Mouse (Mus musculus) hindbrain, embryonic 10.5 days (tissue): ENCODE data around the gene Gm28048. TPM values are rescaled to one million over a fixed set of nuclear protein-coding genes. Genes with fewer than 3 reads are reported as not detected.

ENCODE experiments used
- DNase-seq: peaks from one replicate; pipeline ENCODE4 v3.0.0-alpha.2; 2017; ENCODE audit warnings: low spot score
- H3K27ac ChIP-seq: fragments of 300-500 bp; sonication (generic); 2 replicates; pipeline ENCODE4 v1.5.1; 2016; ENCODE audit warnings: mild to moderate bottlenecking, moderate library complexity
- H3K27me3 ChIP-seq: fragments of 300-500 bp; sonication (generic); 2 replicates; pipeline ENCODE4 v1.6.1; 2016; ENCODE audit warnings: mild to moderate bottlenecking; ENCODE audit not compliant: poor library complexity, insufficient read depth, severe bottlenecking
- H3K36me3 ChIP-seq: fragments of 300-500 bp; sonication (generic); 2 replicates; pipeline ENCODE4 v1.6.1; 2016; ENCODE audit warnings: mild to moderate bottlenecking, moderate library complexity
- H3K4me1 ChIP-seq: fragments of 300-500 bp; sonication (generic); replicated peaks from 2 replicates; pipeline ENCODE4 v1.6.1; 2016; ENCODE audit warnings: mild to moderate bottlenecking
- H3K4me3 ChIP-seq: fragments of 300-500 bp; sonication (generic); 2 replicates; pipeline ENCODE4 v1.5.1; 2016; ENCODE audit warnings: mild to moderate bottlenecking, moderate library complexity
- H3K9me3 ChIP-seq: fragments of 300-500 bp; sonication (generic); 2 replicates; pipeline ENCODE4 v1.6.1; 2016; ENCODE audit warnings: mild to moderate bottlenecking, moderate library complexity
- WGBS: fragments of 180-500 bp; shearing (Covaris S2); methylation state at CpG from one replicate; pipeline ENCODE4 v1.1.7; 2016; 5-methylcytosine and 5-hydroxymethylcytosine counted together
- polyA plus RNA-seq: library from polyadenylated mRNA; unstranded; fragments of >200 nt; fragmentation: Nextera tagmentation; extraction: Ambion mirVana; gene quantifications from 2 replicates; pipeline ENCODE4 v1.2.1, GENCODE M21; 2016

Gm28048 gene
- polyA plus RNA-seq, 1 experiment from 2014 or later: 3.3 TPM

GRCm38 (mm10) chr11:22892466-22892865, 89.4 kb downstream of the Gm28048 start:
- Histone ChIP-seq H3K9me3 (no peaks in the 10 kb centered on the region), H3K4me1 (no peaks in the 10 kb centered on the region), H3K36me3 (no peaks in the 10 kb centered on the region), H3K4me3 (no peak overlapping the region), H3K27ac (no peak overlapping the region), H3K27me3 (no peaks in the 10 kb centered on the region)
- WGBS: 74% methylated on average over 6 of the region's 6 CpGs
- no peak for DNase-seq

GRCm38 (mm10) chr11:22891876-22892275, 90.0 kb downstream of the Gm28048 start:
- no peak for DNase-seq
- Histone ChIP-seq H3K36me3 (no peaks in the 10 kb centered on the region), H3K27ac (no peak overlapping the region), H3K27me3 (no peaks in the 10 kb centered on the region), H3K4me1 (no peaks in the 10 kb centered on the region), H3K9me3 (no peaks in the 10 kb centered on the region), H3K4me3 (no peak overlapping the region)
- WGBS: 86% methylated on average over 7 of the region's 7 CpGs

- no peaks in the 10 kb centered on the region for H3K4me1 ChIP-seq
- H3K9me3 ChIP-seq: no peaks in the 10 kb centered on the region
- DNase-seq: no peak
- no peaks in the 10 kb centered on the region for H3K36me3 ChIP-seq
- no peaks in the 10 kb centered on the region for H3K27me3 ChIP-seq
- H3K4me3 ChIP-seq: no peak overlapping the region
- 83% methylated on average over 9 of the region's 9 CpGs for WGBS
- no peak overlapping the region for H3K27ac ChIP-seq
Observed at GRCm38 (mm10) chr11:22891242-22891641, 90.6 kb downstream of the Gm28048 start.

GRCm38 (mm10) chr11:22889224-22889623, 92.7 kb downstream of the Gm28048 start:
- WGBS: 91% methylated on average over 3 of the region's 3 CpGs
- Histone ChIP-seq H3K4me3 (no peak overlapping the region), H3K9me3 (no peaks in the 10 kb centered on the region), H3K4me1 (no peaks in the 10 kb centered on the region), H3K27ac (no peak overlapping the region), H3K36me3 (no peaks in the 10 kb centered on the region), H3K27me3 (no peaks in the 10 kb centered on the region)
- DNase-seq: no peak

GRCm38 (mm10) chr11:22886991-22887390, 94.9 kb downstream of the Gm28048 start:
- Histone ChIP-seq H3K27me3 (no peaks in the 10 kb centered on the region), H3K4me1 (no peaks in the 10 kb centered on the region), H3K36me3 (no peaks in the 10 kb centered on the region), H3K9me3 (no peaks in the 10 kb centered on the region), H3K27ac (no peak overlapping the region), H3K4me3 (no peak overlapping the region)
- DNase-seq: no peak
- 91% methylated on average over 4 of the region's 4 CpGs for WGBS

GRCm38 (mm10) chr11:22885350-22885749, 96.5 kb downstream of the Gm28048 start:
- H3K4me3 ChIP-seq: no peak overlapping the region
- H3K36me3 ChIP-seq: no peaks in the 10 kb centered on the region
- H3K4me1 ChIP-seq: no peaks in the 10 kb centered on the region
- no peak for DNase-seq
- H3K9me3 ChIP-seq: no peaks in the 10 kb centered on the region
- WGBS: 94% methylated on average over 1 of the region's 1 CpGs
- no peaks in the 10 kb centered on the region for H3K27me3 ChIP-seq
- no peak overlapping the region for H3K27ac ChIP-seq

GRCm38 (mm10) chr11:22883676-22884075, 98.2 kb downstream of the Gm28048 start:
- H3K27me3 ChIP-seq: no peaks in the 10 kb centered on the region
- no peaks in the 10 kb centered on the region for H3K4me1 ChIP-seq
- H3K4me3 ChIP-seq: no peak overlapping the region
- H3K36me3 ChIP-seq: no peaks in the 10 kb centered on the region
- WGBS: 85% methylated on average over 2 of the region's 2 CpGs
- no peak overlapping the region for H3K27ac ChIP-seq
- DNase-seq: no peak
- H3K9me3 ChIP-seq: no peaks in the 10 kb centered on the region

- no peak overlapping the region for H3K27ac ChIP-seq
- no peaks in the 10 kb centered on the region for H3K36me3 ChIP-seq
Observed at GRCm38 (mm10) chr11:22882926-22883325, 99.0 kb downstream of the Gm28048 start.

GRCm38 (mm10) chr11:22880383-22881172, 101.3 kb downstream of the Gm28048 start:
- Histone ChIP-seq H3K27me3 (no peaks in the 10 kb centered on the region), H3K4me1 (no peaks in the 10 kb centered on the region), H3K36me3 (no peaks in the 10 kb centered on the region), H3K27ac (no peak overlapping the region), H3K9me3 (no peaks in the 10 kb centered on the region), H3K4me3 (no peak overlapping the region)
- 73% methylated on average over 3 of the region's 3 CpGs for WGBS
- DNase-seq: no peak

More at GRCm38 (mm10) chr11:22882926-22883325, 99.0 kb downstream of the Gm28048 start:
- no peaks in the 10 kb centered on the region for H3K9me3 ChIP-seq
- no peaks in the 10 kb centered on the region for H3K4me1 ChIP-seq
- no peaks in the 10 kb centered on the region for H3K27me3 ChIP-seq
- DNase-seq: no peak
- H3K4me3 ChIP-seq: no peak overlapping the region

GRCm38 (mm10) chr11:22879645-22880044, 102.2 kb downstream of the Gm28048 start:
- no peak overlapping the region for H3K27ac ChIP-seq
- 87% methylated on average over 4 of the region's 4 CpGs for WGBS
- no peak overlapping the region for H3K4me3 ChIP-seq
- no peaks in the 10 kb centered on the region for H3K36me3 ChIP-seq
- DNase-seq: no peak
- H3K27me3 ChIP-seq: no peaks in the 10 kb centered on the region
- no peaks in the 10 kb centered on the region for H3K9me3 ChIP-seq
- 0 out of 2 replicates have a peak, but pooled peaks cover 3% of the 10 kb centered on the region for H3K4me1 ChIP-seq

GRCm38 (mm10) chr11:22876680-22877330, 105.1 kb downstream of the Gm28048 start:
- no peaks in the 10 kb centered on the region for H3K9me3 ChIP-seq
- 92% methylated on average over 3 of the region's 3 CpGs for WGBS
- H3K4me3 ChIP-seq: no peak overlapping the region
- H3K27me3 ChIP-seq: no peaks in the 10 kb centered on the region
- no peak for DNase-seq
- 0 out of 2 replicates have a peak, but pooled peaks cover 6% of the 10 kb centered on the region for H3K4me1 ChIP-seq
- H3K36me3 ChIP-seq: no peaks in the 10 kb centered on the region
- no peak overlapping the region for H3K27ac ChIP-seq

- DNase-seq: no peak
- H3K4me1 ChIP-seq: 0 out of 2 replicates have a peak, but pooled peaks cover 6% of the 10 kb centered on the region
- no peak overlapping the region for H3K27ac ChIP-seq
- H3K27me3 ChIP-seq: no peaks in the 10 kb centered on the region
- H3K36me3 ChIP-seq: no peaks in the 10 kb centered on the region
- WGBS: 75% methylated on average over 4 of the region's 4 CpGs
- H3K4me3 ChIP-seq: no peak overlapping the region
- no peaks in the 10 kb centered on the region for H3K9me3 ChIP-seq
Observed at GRCm38 (mm10) chr11:22875279-22875678, 106.6 kb downstream of the Gm28048 start.

GRCm38 (mm10) chr11:22874747-22875146, 107.1 kb downstream of the Gm28048 start:
- Histone ChIP-seq H3K4me1 (0 out of 2 replicates have a peak, but pooled peaks cover 6% of the 10 kb centered on the region), H3K36me3 (no peaks in the 10 kb centered on the region), H3K27me3 (no peaks in the 10 kb centered on the region), H3K9me3 (no peaks in the 10 kb centered on the region), H3K4me3 (no peak overlapping the region), H3K27ac (no peak overlapping the region)
- no peak for DNase-seq
- WGBS: 72% methylated on average over 6 of the region's 6 CpGs
